Mouse (Mus musculus): ENCODE measurements around the gene Retreg1. TPM values are rescaled to one million over a fixed set of nuclear protein-coding genes. Genes with fewer than 3 reads are reported as not detected.

The Retreg1 gene
- polyA plus RNA-seq, 2 experiments, result 0.75 to 1.6 TPM

DNA sequence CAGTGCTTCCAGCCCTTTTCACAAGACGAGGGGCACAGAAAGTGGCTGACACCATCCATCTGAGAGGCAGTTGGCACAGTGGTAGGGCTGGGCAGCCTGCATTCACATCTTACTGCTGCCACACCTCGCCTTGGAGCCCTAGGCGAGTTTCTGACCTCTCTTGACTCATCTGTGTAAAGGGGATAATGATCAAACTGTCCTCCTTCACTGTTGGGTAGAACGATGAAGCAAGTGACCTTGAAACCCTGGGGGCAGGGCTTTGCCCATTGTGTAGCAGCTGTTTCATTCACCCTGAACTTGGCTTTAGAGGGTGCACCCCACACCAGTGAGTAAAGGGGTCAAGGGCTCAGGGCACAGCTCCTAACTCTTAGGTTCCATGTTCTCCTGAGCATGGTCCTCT, 39.0 kb downstream of the Retreg1 start:
- TF ChIP-seq EP300 (IDR thresholded peaks at IDR 0.05; ENCODE audit: low read depth) (no peak), CTCF (IDR thresholded peaks at IDR 0.05; ENCODE audit: low read depth) (no peak)
- Histone ChIP-seq H3K4me3 (ENCODE audit: insufficient read depth in 1 of 2, low read depth in 2 of 2, low read length in 2 of 2) (no peak overlapping the region), H3K9ac (replicated peaks) (no peak overlapping the region), H3K4me1 (replicated peaks; ENCODE audit: control insufficient read depth in 2 of 2, insufficient read depth in 2 of 2, low read length in 1 of 2) (no peaks in the 10 kb centered on the region), H3K36me3 (replicated peaks; ENCODE audit: control insufficient read depth, insufficient read depth, low read depth) (no peaks in the 10 kb centered on the region), H3K4me2 (ENCODE audit: low read depth) (no peak overlapping the region), H3K27ac (no peak overlapping the region), H3K9me3 (ENCODE audit: control insufficient read depth, low read length) (no peaks in the 10 kb centered on the region), H3K27me3 (ENCODE audit: control insufficient read depth, insufficient read depth, low read length) (no peaks in the 10 kb centered on the region)
- 50% methylated on average over 4 of the region's 4 CpGs for WGBS (ENCODE audit: insufficient replicate concordance)
- ATAC-seq (ENCODE audit: insufficient read depth) (no peak), DNase-seq (ENCODE audit: low read depth in 3 of 3, low spot score in 3 of 3) (no peak)

GRCm38 (mm10) chr15:25884416-25884958, 41.5 kb downstream of the Retreg1 start:
- no peak for ATAC-seq (ENCODE audit: insufficient read depth)
- H3K4me2 ChIP-seq (ENCODE audit: low read depth), result no peak overlapping the region

DNA sequence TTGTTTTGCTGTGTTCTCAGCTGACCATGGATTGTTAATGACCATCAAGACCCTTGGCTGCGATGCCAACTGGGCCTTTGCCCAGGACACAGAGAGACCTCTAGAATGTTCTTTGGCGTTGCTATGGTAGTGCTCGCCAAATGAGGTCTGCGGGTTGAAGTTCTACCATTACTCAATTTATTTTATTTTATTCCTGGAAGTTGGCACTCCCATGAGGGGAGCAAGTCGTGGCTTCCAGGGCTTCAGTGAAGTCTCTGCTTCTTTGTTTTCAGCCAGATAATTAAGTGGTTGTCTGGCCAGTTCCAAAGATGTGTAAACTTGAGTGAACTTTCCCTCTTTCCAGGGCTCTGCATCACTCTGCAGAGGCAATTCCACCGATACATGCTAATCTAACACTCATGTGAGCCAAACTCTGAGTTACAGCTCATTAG, 43.6 kb downstream of the Retreg1 start:
- 60% methylated on average over 6 of the region's 6 CpGs for WGBS (ENCODE audit: insufficient replicate concordance)
- Histone ChIP-seq H3K9me3 (ENCODE audit: control insufficient read depth, low read length) (no peaks in the 10 kb centered on the region), H3K4me2 (ENCODE audit: low read depth) (no peak overlapping the region), H3K4me1 (replicated peaks; ENCODE audit: control insufficient read depth in 2 of 2, insufficient read depth in 2 of 2, low read length in 1 of 2) (peaks cover 0 to 5% of the 10 kb centered on the region in 2 experiments; a peak in 1 of 4 replicates), H3K27ac (no peak overlapping the region), H3K9ac (replicated peaks) (no peak overlapping the region), H3K4me3 (ENCODE audit: insufficient read depth in 1 of 2, low read depth in 2 of 2, low read length in 2 of 2) (no peak overlapping the region), H3K36me3 (replicated peaks; ENCODE audit: control insufficient read depth, insufficient read depth, low read depth) (no peaks in the 10 kb centered on the region), H3K27me3 (ENCODE audit: control insufficient read depth, insufficient read depth, low read length) (no peaks in the 10 kb centered on the region)
- ATAC-seq (ENCODE audit: insufficient read depth) (no peak), DNase-seq (ENCODE audit: low read depth in 3 of 3, low spot score in 3 of 3) (no peak)
- TF ChIP-seq CTCF (IDR thresholded peaks at IDR 0.05; ENCODE audit: low read depth) (no peak), EP300 (IDR thresholded peaks at IDR 0.05; ENCODE audit: low read depth) (no peak)

More at GRCm38 (mm10) chr15:25884416-25884958, 41.5 kb downstream of the Retreg1 start:
- DNase-seq (ENCODE audit: low read depth in 3 of 3, low spot score in 3 of 3), result no peak
- Histone ChIP-seq H3K27me3 (ENCODE audit: control insufficient read depth, insufficient read depth, low read length) (no peaks in the 10 kb centered on the region), H3K9ac (replicated peaks) (no peak overlapping the region), H3K36me3 (replicated peaks; ENCODE audit: control insufficient read depth, insufficient read depth, low read depth) (no peaks in the 10 kb centered on the region), H3K4me1 (replicated peaks; ENCODE audit: control insufficient read depth in 2 of 2, insufficient read depth in 2 of 2, low read length in 1 of 2) (no peaks in the 10 kb centered on the region), H3K27ac (no peak overlapping the region), H3K4me3 (ENCODE audit: insufficient read depth in 1 of 2, low read depth in 2 of 2, low read length in 2 of 2) (no peak overlapping the region), H3K9me3 (ENCODE audit: control insufficient read depth, low read length) (no peaks in the 10 kb centered on the region)
- TF ChIP-seq EP300 (IDR thresholded peaks at IDR 0.05; ENCODE audit: low read depth) (no peak), CTCF (IDR thresholded peaks at IDR 0.05; ENCODE audit: low read depth) (no peak)
- 64% methylated on average over 14 of the region's 14 CpGs for WGBS (ENCODE audit: insufficient replicate concordance)

DNA sequence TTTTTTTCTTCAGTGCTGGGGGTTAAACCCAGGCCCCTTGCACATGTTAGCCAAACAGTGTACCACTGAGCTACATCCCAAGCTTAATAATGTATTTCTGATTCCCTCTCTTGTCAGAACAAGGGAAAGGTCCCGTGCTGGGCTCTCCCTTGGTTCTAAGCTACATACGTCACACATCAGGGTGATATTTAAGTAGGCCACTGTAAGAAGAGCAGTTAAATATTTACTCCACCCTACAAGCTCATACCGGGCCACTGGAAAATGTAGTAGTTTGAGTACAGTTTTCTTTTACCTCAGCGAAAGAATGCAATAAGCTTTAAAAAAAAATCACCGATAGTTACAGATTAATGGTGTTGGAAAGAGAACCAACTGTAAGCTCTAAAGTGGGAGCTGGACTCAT, 46.9 kb downstream of the Retreg1 start:
- DNase-seq (ENCODE audit: low read depth in 3 of 3, low spot score in 3 of 3) (no peak), ATAC-seq (ENCODE audit: insufficient read depth) (no peak)
- no peak overlapping the region for H3K4me3 ChIP-seq (ENCODE audit: insufficient read depth in 1 of 2, low read depth in 2 of 2, low read length in 2 of 2)
- H3K9me3 ChIP-seq (ENCODE audit: control insufficient read depth, low read length), result no peaks in the 10 kb centered on the region
- no peaks in the 10 kb centered on the region for H3K36me3 ChIP-seq (replicated peaks; ENCODE audit: control insufficient read depth, insufficient read depth, low read depth)
- 68% methylated on average over 5 of the region's 5 CpGs for WGBS (ENCODE audit: insufficient replicate concordance)
- TF ChIP-seq CTCF (IDR thresholded peaks at IDR 0.05; ENCODE audit: low read depth), result no peak
- TF ChIP-seq EP300 (IDR thresholded peaks at IDR 0.05; ENCODE audit: low read depth), result no peak
- H3K27me3 ChIP-seq (ENCODE audit: control insufficient read depth, insufficient read depth, low read length), result no peaks in the 10 kb centered on the region
- H3K4me1 ChIP-seq (replicated peaks; ENCODE audit: control insufficient read depth in 2 of 2, insufficient read depth in 2 of 2, low read length in 1 of 2), result peaks cover 0 to 5% of the 10 kb centered on the region in 2 experiments; a peak in 1 of 4 replicates
- H3K9ac ChIP-seq (replicated peaks), result no peak overlapping the region
- no peak overlapping the region for H3K4me2 ChIP-seq (ENCODE audit: low read depth)
- no peak overlapping the region for H3K27ac ChIP-seq

DNA sequence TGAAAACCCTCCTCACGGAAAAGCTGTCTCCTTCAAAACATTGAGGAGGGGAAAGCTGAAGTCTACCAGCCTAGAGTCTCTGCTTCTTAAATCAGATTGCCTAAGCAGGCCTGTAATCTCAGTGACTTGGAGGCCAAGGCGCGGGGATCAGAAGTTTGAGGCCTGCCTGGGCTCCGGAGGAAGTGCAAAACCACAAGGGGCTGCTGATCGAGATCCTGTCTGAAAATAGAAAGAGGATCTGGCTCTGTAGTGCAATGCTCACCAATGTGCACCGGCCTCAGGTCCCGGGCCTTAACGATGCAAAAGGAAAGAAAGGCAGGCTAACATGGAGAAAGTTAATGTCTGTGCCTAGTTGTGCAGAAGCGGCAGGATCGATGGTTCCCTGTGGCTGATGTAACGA, 48.6 kb downstream of the Retreg1 start:
- Histone ChIP-seq H3K27me3 (ENCODE audit: control insufficient read depth, insufficient read depth, low read length) (no peaks in the 10 kb centered on the region), H3K4me3 (ENCODE audit: insufficient read depth in 1 of 2, low read depth in 2 of 2, low read length in 2 of 2) (no peak overlapping the region), H3K9ac (replicated peaks) (no peak overlapping the region), H3K4me2 (ENCODE audit: low read depth) (no peak overlapping the region), H3K27ac (no peak overlapping the region), H3K4me1 (replicated peaks; ENCODE audit: control insufficient read depth in 2 of 2, insufficient read depth in 2 of 2, low read length in 1 of 2) (peaks cover 0 to 5% of the 10 kb centered on the region in 2 experiments; a peak in 1 of 4 replicates), H3K9me3 (ENCODE audit: control insufficient read depth, low read length) (no peaks in the 10 kb centered on the region), H3K36me3 (replicated peaks; ENCODE audit: control insufficient read depth, insufficient read depth, low read depth) (no peaks in the 10 kb centered on the region)
- ATAC-seq (ENCODE audit: insufficient read depth) (no peak), DNase-seq (ENCODE audit: low read depth in 3 of 3, low spot score in 3 of 3) (no peak)
- TF ChIP-seq EP300 (IDR thresholded peaks at IDR 0.05; ENCODE audit: low read depth), result no peak
- 11% methylated on average over 11 of the region's 11 CpGs for WGBS (ENCODE audit: insufficient replicate concordance)

Data from liver, embryonic 14.5 days (tissue).